Mouse (Mus musculus): Measurements from ENCODE around the gene Ech1.

DNA sequence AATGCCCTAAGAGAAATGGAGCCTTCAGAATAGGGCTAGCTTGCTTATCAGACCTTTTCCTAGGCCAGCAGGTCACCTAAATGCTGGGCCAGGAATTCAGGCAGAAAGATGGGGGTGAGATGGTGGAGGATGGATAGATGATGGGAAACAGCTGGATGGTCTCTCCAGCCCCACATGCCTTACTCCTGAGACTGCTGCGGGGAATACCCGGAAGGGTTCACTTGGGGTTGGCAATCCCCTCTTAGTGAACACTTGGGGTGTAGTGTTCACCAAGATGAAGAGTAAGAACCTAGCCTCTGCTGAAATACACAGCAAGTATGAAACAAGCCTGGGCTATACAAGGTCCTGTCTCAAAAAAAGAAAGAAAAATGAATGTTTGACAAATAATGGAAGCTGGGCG lies 35.8 kb upstream of the Ech1 start:
- no peak for TF ChIP-seq POLR2A (IDR thresholded peaks at IDR 0.05; ENCODE audit: borderline replicate concordance, control insufficient read depth, low read depth, low read length)
- TF ChIP-seq CTCF (IDR thresholded peaks at IDR 0.05; ENCODE audit: control insufficient read depth, insufficient read depth, low read length), result no peak

All from bone marrow, adult 2 months (tissue).